Mouse (Mus musculus): ENCODE data around the gene Pex1. TPM values are rescaled to one million over a fixed set of nuclear protein-coding genes. Genes with fewer than 3 reads are reported as not detected.

The Pex1 gene
- total and polyA plus RNA-seq, 2 experiments = 9.0 to 21.6 TPM

- no peak for DNase-seq (ENCODE audit: extremely low read depth, low read depth, low spot score)
- Histone ChIP-seq H3K79me2 (ENCODE audit: control insufficient read depth, insufficient read depth, low read length) (no peaks in the 10 kb centered on the region), H3K4me3 (ENCODE audit: insufficient read depth, low read depth, low read length) (no peak overlapping the region), H3K9ac (ENCODE audit: low read depth, low read length) (no peak overlapping the region), H3K36me3 (ENCODE audit: control insufficient read depth, insufficient read depth, low read length) (peaks cover 52% of the 10 kb centered on the region), H3K27ac (replicated peaks; ENCODE audit: insufficient read depth, low read depth, low read length) (no peak overlapping the region), H3K27me3 (ENCODE audit: control insufficient read depth, insufficient read depth, low read length) (no peaks in the 10 kb centered on the region), H3K4me1 (ENCODE audit: control insufficient read depth, insufficient read depth, low read length) (no peaks in the 10 kb centered on the region)
- TF ChIP-seq CTCF (IDR thresholded peaks at IDR 0.05; ENCODE audit: low read depth, low read length) (no peak), POLR2A (IDR thresholded peaks at IDR 0.05; ENCODE audit: extremely low read depth, insufficient read depth, low read length) (no peak)
- WGBS = 89% methylated on average over 2 of the region's 2 CpGs
Observed at GRCm38 (mm10) chr5:3577939-3578338, 17.9 kb upstream of the Pex1 start.

- no peak for TF ChIP-seq POLR2A (IDR thresholded peaks at IDR 0.05; ENCODE audit: extremely low read depth, insufficient read depth, low read length)
- no peak for TF ChIP-seq CTCF (IDR thresholded peaks at IDR 0.05; ENCODE audit: low read depth, low read length)
- no peak overlapping the region for H3K9ac ChIP-seq (ENCODE audit: low read depth, low read length)
- peaks cover 50% of the 10 kb centered on the region for H3K36me3 ChIP-seq (ENCODE audit: control insufficient read depth, insufficient read depth, low read length)
Observed at GRCm38 (mm10) chr5:3579066-3579465, 16.8 kb upstream of the Pex1 start.

GRCm38 (mm10) chr5:3596399-3596766, 517 bp downstream of the Pex1 start, which contains the start of gene Rbm48:
Rbm48 (minus strand) TSS chr5:3596585.
- Histone ChIP-seq H3K4me1 (ENCODE audit: control insufficient read depth, insufficient read depth, low read length) (peaks cover 19% of the 10 kb centered on the region), H3K9ac (ENCODE audit: low read depth, low read length) (peak within 1 kb of the TSS; percentile 89), H3K27me3 (ENCODE audit: control insufficient read depth, insufficient read depth, low read length) (no peaks in the 10 kb centered on the region), H3K79me2 (ENCODE audit: control insufficient read depth, insufficient read depth, low read length) (peaks cover 11% of the 10 kb centered on the region; the same call in 1 of the 2 replicates), H3K4me3 (ENCODE audit: insufficient read depth, low read depth, low read length) (peak within 1 kb of the TSS; percentile 83), H3K27ac (replicated peaks; ENCODE audit: insufficient read depth, low read depth, low read length) (peak within 1 kb of the TSS; percentile 85), H3K36me3 (ENCODE audit: control insufficient read depth, insufficient read depth, low read length) (peaks cover 1% of the 10 kb centered on the region; the same call in 1 of the 2 replicates)
- TF ChIP-seq CTCF (IDR thresholded peaks at IDR 0.05; ENCODE audit: low read depth, low read length) (peak; percentile 86), POLR2A (IDR thresholded peaks at IDR 0.05; ENCODE audit: extremely low read depth, insufficient read depth, low read length) (peak; percentile 57; the same call in 1 of the 2 replicates)
- WGBS = under 1% methylated on average over 31 of the region's 31 CpGs
- DNase-seq (ENCODE audit: extremely low read depth, low read depth, low spot score) = no peak

More at GRCm38 (mm10) chr5:3579066-3579465, 16.8 kb upstream of the Pex1 start:
- 92% methylated on average over 7 of the region's 7 CpGs for WGBS
- H3K79me2 ChIP-seq (ENCODE audit: control insufficient read depth, insufficient read depth, low read length) = no peaks in the 10 kb centered on the region
- H3K27ac ChIP-seq (replicated peaks; ENCODE audit: insufficient read depth, low read depth, low read length) = no peak overlapping the region
- DNase-seq (ENCODE audit: extremely low read depth, low read depth, low spot score) = no peak
- H3K4me3 ChIP-seq (ENCODE audit: insufficient read depth, low read depth, low read length) = no peak overlapping the region
- no peaks in the 10 kb centered on the region for H3K4me1 ChIP-seq (ENCODE audit: control insufficient read depth, insufficient read depth, low read length)
- no peaks in the 10 kb centered on the region for H3K27me3 ChIP-seq (ENCODE audit: control insufficient read depth, insufficient read depth, low read length)

- Histone ChIP-seq H3K79me2 (ENCODE audit: control insufficient read depth, insufficient read depth, low read length) (peaks cover 11% of the 10 kb centered on the region; the same call in 1 of the 2 replicates), H3K9ac (ENCODE audit: low read depth, low read length) (no peak overlapping the region; the same call in 1 of the 2 replicates), H3K4me1 (ENCODE audit: control insufficient read depth, insufficient read depth, low read length) (peaks cover 19% of the 10 kb centered on the region), H3K27me3 (ENCODE audit: control insufficient read depth, insufficient read depth, low read length) (no peaks in the 10 kb centered on the region), H3K4me3 (ENCODE audit: insufficient read depth, low read depth, low read length) (peak overlapping the region; percentile 83), H3K36me3 (ENCODE audit: control insufficient read depth, insufficient read depth, low read length) (no peaks in the 10 kb centered on the region; the same call in 1 of the 2 replicates), H3K27ac (replicated peaks; ENCODE audit: insufficient read depth, low read depth, low read length) (no peak overlapping the region)
- TF ChIP-seq POLR2A (IDR thresholded peaks at IDR 0.05; ENCODE audit: extremely low read depth, insufficient read depth, low read length) = no peak
- TF ChIP-seq CTCF (IDR thresholded peaks at IDR 0.05; ENCODE audit: low read depth, low read length) = no peak
- DNase-seq (ENCODE audit: extremely low read depth, low read depth, low spot score) = no peak
Observed at GRCm38 (mm10) chr5:3597171-3597570, 1.3 kb downstream of the Pex1 start.

GRCm38 (mm10) chr5:3598766-3599165, 2.9 kb downstream of the Pex1 start:
- H3K27ac ChIP-seq (replicated peaks; ENCODE audit: insufficient read depth, low read depth, low read length) = peak overlapping the region; percentile 75
- H3K79me2 ChIP-seq (ENCODE audit: control insufficient read depth, insufficient read depth, low read length) = peaks cover 11% of the 10 kb centered on the region; the same call in 1 of the 2 replicates
- H3K36me3 ChIP-seq (ENCODE audit: control insufficient read depth, insufficient read depth, low read length) = peaks cover 4% of the 10 kb centered on the region; the same call in 1 of the 2 replicates
- peaks cover 19% of the 10 kb centered on the region for H3K4me1 ChIP-seq (ENCODE audit: control insufficient read depth, insufficient read depth, low read length)
- no peak overlapping the region for H3K9ac ChIP-seq (ENCODE audit: low read depth, low read length)
- H3K4me3 ChIP-seq (ENCODE audit: insufficient read depth, low read depth, low read length) = no peak overlapping the region
- TF ChIP-seq CTCF (IDR thresholded peaks at IDR 0.05; ENCODE audit: low read depth, low read length) (no peak), POLR2A (IDR thresholded peaks at IDR 0.05; ENCODE audit: extremely low read depth, insufficient read depth, low read length) (no peak)
- no peaks in the 10 kb centered on the region for H3K27me3 ChIP-seq (ENCODE audit: control insufficient read depth, insufficient read depth, low read length)
- WGBS = 26% methylated on average over 5 of the region's 5 CpGs
- DNase-seq (ENCODE audit: extremely low read depth, low read depth, low spot score) = peak; percentile 58

- Histone ChIP-seq H3K4me1 (ENCODE audit: control insufficient read depth, insufficient read depth, low read length) (peaks cover 19% of the 10 kb centered on the region), H3K79me2 (ENCODE audit: control insufficient read depth, insufficient read depth, low read length) (peaks cover 8% of the 10 kb centered on the region; the same call in 1 of the 2 replicates), H3K9ac (ENCODE audit: low read depth, low read length) (no peak overlapping the region), H3K27ac (replicated peaks; ENCODE audit: insufficient read depth, low read depth, low read length) (peak overlapping the region; percentile 93), H3K27me3 (ENCODE audit: control insufficient read depth, insufficient read depth, low read length) (no peaks in the 10 kb centered on the region), H3K36me3 (ENCODE audit: control insufficient read depth, insufficient read depth, low read length) (peaks cover 14% of the 10 kb centered on the region), H3K4me3 (ENCODE audit: insufficient read depth, low read depth, low read length) (no peak overlapping the region)
- no peak for TF ChIP-seq POLR2A (IDR thresholded peaks at IDR 0.05; ENCODE audit: extremely low read depth, insufficient read depth, low read length)
- no peak for TF ChIP-seq CTCF (IDR thresholded peaks at IDR 0.05; ENCODE audit: low read depth, low read length)
- 22% methylated on average over 1 of the region's 1 CpGs for WGBS
- peak; percentile 95 for DNase-seq (ENCODE audit: extremely low read depth, low read depth, low spot score)
Observed at GRCm38 (mm10) chr5:3600298-3600697, 4.4 kb downstream of the Pex1 start.

Data from liver, adult 2 months (tissue).